Mouse (Mus musculus) MEL (cell line): ENCODE measurements around the gene Mdc1. TPM values are rescaled to one million over a fixed set of nuclear protein-coding genes. Genes with fewer than 3 reads are reported as not detected.

Experiments used
- DNase-seq: peaks from one replicate; pipeline ENCODE4 v3.0.0; 2011; ENCODE audit warnings: low read depth, low spot score
- H3K27ac ChIP-seq: 2 replicates; pipeline ENCODE4 v1.5.1; 2012; ENCODE audit warnings: low read depth, mild to moderate bottlenecking, control low read depth, low read length, moderate library complexity; ENCODE audit not compliant: control insufficient read depth
- H3K27me3 ChIP-seq, 2 experiments: fragments of 150-350 bp in 1 of 2; sonication (generic) in 1 of 2; 2 replicates each; pipeline ENCODE4 v1.6.1; 2012; ENCODE audit warnings: low read length in 2 of 2, mild to moderate bottlenecking in 2 of 2, improper control_type of control experiment in 1 of 2, moderate library complexity in 1 of 2; ENCODE audit not compliant: insufficient read depth in 2 of 2, control insufficient read depth in 1 of 2
- H3K36me3 ChIP-seq, 2 experiments: 2 replicates each; pipeline ENCODE4 v1.6.1; 2012 to 2014; ENCODE audit warnings: low read length in 2 of 2, improper control_type of control experiment in 1 of 2, inconsistent platforms in 1 of 2, mild to moderate bottlenecking in 1 of 2; ENCODE audit not compliant: insufficient read depth in 2 of 2, control insufficient read depth in 1 of 2
- H3K4me1 ChIP-seq, 2 experiments: fragments of 150-350 bp in 1 of 2; sonication (generic) in 1 of 2; 2 replicates each; pipeline ENCODE4 v1.6.1; 2012; ENCODE audit warnings: low read length in 2 of 2, improper control_type of control experiment in 1 of 2, mild to moderate bottlenecking in 1 of 2; ENCODE audit not compliant: insufficient read depth in 2 of 2, control insufficient read depth in 1 of 2
- H3K4me3 ChIP-seq, 2 experiments: fragments of 150-350 bp in 1 of 2; sonication (generic) in 1 of 2; 2 replicates each; pipeline ENCODE4 v1.5.1; 2012; ENCODE audit warnings: low read depth in 2 of 2, low read length in 2 of 2, mild to moderate bottlenecking in 2 of 2, moderate library complexity in 2 of 2, control low read depth in 1 of 2, improper control_type of control experiment in 1 of 2; ENCODE audit not compliant: control insufficient read depth in 1 of 2, insufficient read depth in 1 of 2
- H3K79me2 ChIP-seq: 2 replicates; pipeline ENCODE4 v1.6.1; 2012; ENCODE audit warnings: mild to moderate bottlenecking, low read length, moderate library complexity; ENCODE audit not compliant: control insufficient read depth, poor library complexity, insufficient read depth
- H3K9ac ChIP-seq: 2 replicates; pipeline ENCODE4 v1.6.1; 2012; ENCODE audit warnings: low read depth, mild to moderate bottlenecking, control low read depth, low read length, moderate library complexity; ENCODE audit not compliant: control insufficient read depth, poor library complexity, severe bottlenecking
- H3K9me3 ChIP-seq: fragments of 150-350 bp; sonication (generic); replicated peaks from 2 replicates; pipeline ENCODE4 v1.6.1; 2012; ENCODE audit warnings: mild to moderate bottlenecking, low read length, improper control_type of control experiment, moderate library complexity; ENCODE audit not compliant: insufficient read depth
- CTCF ChIP-seq, 3 experiments: IDR thresholded peaks in 2 of 3; conservative IDR thresholded peaks in 1 of 3; 2 replicates each; pipeline ENCODE4 v1.5.1; 2011 to 2012; ENCODE audit warnings: low read length in 3 of 3, low read depth in 2 of 3, mild to moderate bottlenecking in 2 of 3, improper control_type of control experiment in 1 of 3, inconsistent platforms in 1 of 3, mixed read lengths in 1 of 3, moderate library complexity in 1 of 3; ENCODE audit not compliant: control insufficient read depth in 1 of 3, insufficient read depth in 1 of 3, poor library complexity in 1 of 3, severe bottlenecking in 1 of 3
- ELF1 ChIP-seq: IDR thresholded peaks from 2 replicates; pipeline ENCODE4 v1.6.1; 2014; ENCODE audit warnings: low read depth, mild to moderate bottlenecking, inconsistent platforms, low read length, improper control_type of control experiment, moderate library complexity
- EP300 ChIP-seq, 2 experiments: IDR thresholded peaks; 2 replicates each; pipeline ENCODE4 v1.6.1; 2011; ENCODE audit warnings: improper control_type of control experiment in 2 of 2, low read length in 2 of 2, low read depth in 1 of 2, mild to moderate bottlenecking in 1 of 2
- GATA1 ChIP-seq: IDR thresholded peaks from 2 replicates; pipeline ENCODE4 v1.6.1; 2011; ENCODE audit warnings: low read depth, low read length, improper control_type of control experiment
- JUND ChIP-seq: IDR thresholded peaks from 2 replicates; pipeline ENCODE4 v1.6.1; 2011; ENCODE audit warnings: low read depth, mild to moderate bottlenecking, improper control_type of control experiment, low read length
- KAT2A ChIP-seq: conservative IDR thresholded peaks from 2 replicates; pipeline ENCODE4 v1.6.1; 2012; ENCODE audit warnings: low read depth, low read length, improper control_type of control experiment, inconsistent platforms
- MAFK ChIP-seq: IDR thresholded peaks from 2 replicates; pipeline ENCODE4 v1.6.1; 2011; ENCODE audit warnings: low read depth, mild to moderate bottlenecking, low read length, improper control_type of control experiment, borderline replicate concordance
- MAX ChIP-seq: IDR thresholded peaks from 2 replicates; pipeline ENCODE4 v1.6.1; 2011; ENCODE audit warnings: low read length, improper control_type of control experiment
- MXI1 ChIP-seq: IDR thresholded peaks from 2 replicates; pipeline ENCODE4 v1.6.1; 2011; ENCODE audit warnings: mild to moderate bottlenecking, low read depth, low read length, improper control_type of control experiment
- MYC ChIP-seq: IDR thresholded peaks from 2 replicates; pipeline ENCODE4 v1.6.1; 2011; ENCODE audit warnings: low read depth, mild to moderate bottlenecking, low read length, improper control_type of control experiment, moderate library complexity
- POLR2A ChIP-seq, 2 experiments: IDR thresholded peaks; 2 replicates each; pipeline ENCODE4 v1.6.1; 2011 to 2012; ENCODE audit warnings: low read length in 2 of 2, mild to moderate bottlenecking in 2 of 2, control low read depth in 1 of 2, improper control_type of control experiment in 1 of 2, low read depth in 1 of 2, moderate library complexity in 1 of 2; ENCODE audit not compliant: control insufficient read depth in 1 of 2, insufficient read depth in 1 of 2, poor library complexity in 1 of 2
- POLR2AphosphoS5 ChIP-seq: IDR thresholded peaks from 2 replicates; pipeline ENCODE4 v1.6.1; 2012; ENCODE audit warnings: low read depth, borderline replicate concordance, mild to moderate bottlenecking, inconsistent platforms, low read length, moderate library complexity, mixed read lengths
- RAD21 ChIP-seq: IDR thresholded peaks from 2 replicates; pipeline ENCODE4 v1.6.1; 2011; ENCODE audit warnings: mild to moderate bottlenecking, low read depth, low read length, improper control_type of control experiment
- RCOR1 ChIP-seq: IDR thresholded peaks from 2 replicates; pipeline ENCODE4 v1.6.1; 2012; ENCODE audit warnings: low read depth, mild to moderate bottlenecking, inconsistent platforms, low read length, improper control_type of control experiment
- SMC3 ChIP-seq: IDR thresholded peaks from 2 replicates; pipeline ENCODE4 v1.6.1; 2011; ENCODE audit warnings: low read depth, low read length, improper control_type of control experiment
- TAL1 ChIP-seq: IDR thresholded peaks from 2 replicates; pipeline ENCODE4 v1.6.1; 2012; ENCODE audit warnings: mild to moderate bottlenecking, inconsistent platforms, low read length, moderate library complexity, mixed read lengths
- TBP ChIP-seq: IDR thresholded peaks from 2 replicates; pipeline ENCODE4 v1.8.0; 2011; ENCODE audit warnings: low read depth, low read length, improper control_type of control experiment
- TCF12 ChIP-seq: IDR thresholded peaks from 2 replicates; pipeline ENCODE4 v1.6.1; 2014; ENCODE audit warnings: low read depth, mild to moderate bottlenecking, inconsistent platforms, low read length, improper control_type of control experiment, moderate library complexity
- UBTF ChIP-seq: IDR thresholded peaks from 2 replicates; pipeline ENCODE4 v1.6.1; 2012; ENCODE audit warnings: low read depth, mild to moderate bottlenecking, inconsistent platforms, low read length, improper control_type of control experiment, moderate library complexity, borderline replicate concordance; ENCODE audit not compliant: insufficient read depth
- USF1 ChIP-seq: IDR thresholded peaks from 2 replicates; pipeline ENCODE4 v1.6.1; 2014; ENCODE audit warnings: low read depth, mild to moderate bottlenecking, inconsistent platforms, low read length, improper control_type of control experiment, moderate library complexity
- USF2 ChIP-seq, 2 experiments: IDR thresholded peaks; 2 replicates each; pipeline ENCODE4 v1.6.1; 2011 to 2012; ENCODE audit warnings: improper control_type of control experiment in 2 of 2, low read length in 2 of 2, borderline replicate concordance in 1 of 2, inconsistent platforms in 1 of 2, low read depth in 1 of 2, mild to moderate bottlenecking in 1 of 2; ENCODE audit not compliant: insufficient read depth in 1 of 2
- ZC3H11A ChIP-seq: IDR thresholded peaks from 2 replicates; pipeline ENCODE4 v1.6.1; 2012; ENCODE audit warnings: low read depth, mild to moderate bottlenecking, inconsistent platforms, low read length, improper control_type of control experiment
- ZKSCAN1 ChIP-seq: IDR thresholded peaks from 2 replicates; pipeline ENCODE4 v1.6.1; 2012; ENCODE audit warnings: low read depth, mild to moderate bottlenecking, inconsistent platforms, low read length, improper control_type of control experiment, moderate library complexity
- ZMIZ1 ChIP-seq: IDR thresholded peaks from 2 replicates; pipeline ENCODE4 v1.6.1; 2012; ENCODE audit warnings: low read depth, mild to moderate bottlenecking, inconsistent platforms, low read length, improper control_type of control experiment, moderate library complexity
- ZNF384 ChIP-seq: IDR thresholded peaks from 2 replicates; pipeline ENCODE4 v1.6.1; 2012; ENCODE audit warnings: low read depth, mild to moderate bottlenecking, inconsistent platforms, low read length, improper control_type of control experiment
- polyA plus RNA-seq, 2 experiments: library from polyadenylated mRNA; stranded (reverse) in 1 of 2; unstranded in 1 of 2; fragments of >175 nt in 1 of 2; fragments of >200 nt in 1 of 2; gene quantifications; 2 replicates each; pipeline versions ENCODE4 v1.2.1 to v1.2.4; 2012; ENCODE audit warnings: low replicate concordance in 2 of 2, low read depth in 1 of 2; ENCODE audit not compliant: insufficient read length in 2 of 2, insufficient read depth in 1 of 2, missing spikeins in 1 of 2
- total RNA-seq: library from RNA; depleted of rRNA; stranded (reverse); fragments of 300-350 nt; gene quantifications from 2 replicates; pipeline ENCODE4 v1.2.3, GENCODE M21; 2012

The Mdc1 gene
- total and polyA plus RNA-seq, 3 experiments = 15.0 to 77.9 (median 46.6) TPM

- Histone ChIP-seq H3K27me3 (no peaks in the 10 kb centered on the region), H3K4me3 (peak overlapping the region; percentile 21 to 38), H3K79me2 (peaks cover 18% of the 10 kb centered on the region), H3K9ac (peak overlapping the region; percentile 52), H3K36me3 (peaks cover 0 to 14% of the 10 kb centered on the region in 2 experiments; a peak in 2 of 4 replicates), H3K4me1 (peaks cover 2 to 18% of the 10 kb centered on the region in 2 experiments; a peak in 3 of 4 replicates), H3K9me3 (no peaks in the 10 kb centered on the region)
- DNase-seq = peak; percentile 74
- TF ChIP-seq CTCF (IDR thresholded peaks at IDR 0.05 in 2 of 3, conservative IDR thresholded peaks at IDR 0.05 in 1 of 3; ENCODE audit: control insufficient read depth in 1 of 3, insufficient read depth in 1 of 3, low read depth in 2 of 3, low read length in 3 of 3, poor library complexity in 1 of 3, severe bottlenecking in 1 of 3) = peak; percentile 59 to 80 (median 73)
- 0 out of 2 replicates have a peak, but pooled peaks have one; percentile 17 for TF ChIP-seq RCOR1
- no peak for TF ChIP-seq MYC
- TF ChIP-seq TBP = 0 out of 2 replicates have a peak, but pooled peaks have one; percentile 4
- 0 out of 2 replicates have a peak, but pooled peaks have one; percentile 8 for TF ChIP-seq USF1
- TF ChIP-seq POLR2A (IDR thresholded peaks at IDR 0.05; ENCODE audit: control insufficient read depth in 1 of 2, insufficient read depth in 1 of 2, low read depth in 1 of 2, low read length in 2 of 2, poor library complexity in 1 of 2) = 0 out of 4 replicates have a peak, but pooled peaks of 1 of the 2 experiments have one; percentile 3
- no peak for TF ChIP-seq ELF1
- peak; percentile 76 for TF ChIP-seq SMC3
- peak; percentile 85 for TF ChIP-seq ZNF384
- no peak for TF ChIP-seq POLR2AphosphoS5
- peak; percentile 46 for TF ChIP-seq ZC3H11A
- TF ChIP-seq MAX = no peak
- TF ChIP-seq RAD21 = peak; percentile 70
- no peak for TF ChIP-seq KAT2A
- no peak for TF ChIP-seq EP300 (IDR thresholded peaks at IDR 0.05; ENCODE audit: low read depth in 1 of 2, low read length in 2 of 2)
- TF ChIP-seq, all 39 proteins: peak for 9
- H3K27ac ChIP-seq = peak overlapping the region; percentile 88
These were observed 29.8 kb downstream of the Mdc1 start for GRCm38 (mm10) chr17:35870884-35871696.

GRCm38 (mm10) chr17:35873774-35874519 is 32.6 kb downstream of the Mdc1 start:
- Histone ChIP-seq H3K9ac (peak overlapping the region; percentile 49), H3K36me3 (peaks cover 0 to 14% of the 10 kb centered on the region in 2 experiments; a peak in 2 of 4 replicates), H3K27me3 (no peaks in the 10 kb centered on the region), H3K27ac (peak overlapping the region; percentile 65), H3K4me1 (peaks cover 0 to 14% of the 10 kb centered on the region in 2 experiments; a peak in 3 of 4 replicates), H3K9me3 (no peaks in the 10 kb centered on the region), H3K4me3 (peak overlapping the region in 1 of 2 experiments; percentile 15; a peak in 2 of 4 replicates), H3K79me2 (peaks cover 8% of the 10 kb centered on the region)
- DNase-seq = peak; percentile 90
- no peak for TF ChIP-seq POLR2AphosphoS5
- TF ChIP-seq ZNF384 = no peak
- TF ChIP-seq TBP = no peak
- TF ChIP-seq MAFK = no peak
- TF ChIP-seq TAL1 = peak; percentile 46; the same call in 1 of the 2 replicates
- no peak for TF ChIP-seq UBTF
- TF ChIP-seq ZKSCAN1 = no peak
- no peak for TF ChIP-seq JUND
- peak; percentile 86 for TF ChIP-seq ZC3H11A
- TF ChIP-seq MXI1 = 0 out of 2 replicates have a peak, but pooled peaks have one; percentile 36
- TF ChIP-seq MYC = 0 out of 2 replicates have a peak, but pooled peaks have one; percentile 32
- no peak for TF ChIP-seq ZMIZ1
- TF ChIP-seq CTCF (IDR thresholded peaks at IDR 0.05 in 2 of 3, conservative IDR thresholded peaks at IDR 0.05 in 1 of 3; ENCODE audit: control insufficient read depth in 1 of 3, insufficient read depth in 1 of 3, low read depth in 2 of 3, low read length in 3 of 3, poor library complexity in 1 of 3, severe bottlenecking in 1 of 3) = peak; percentile 88 to 98 (median 95)
- TF ChIP-seq POLR2A (IDR thresholded peaks at IDR 0.05; ENCODE audit: control insufficient read depth in 1 of 2, insufficient read depth in 1 of 2, low read depth in 1 of 2, low read length in 2 of 2, poor library complexity in 1 of 2) = no peak
- TF ChIP-seq GATA1 = peak; percentile 81
- TF ChIP-seq USF2 (IDR thresholded peaks at IDR 0.05; ENCODE audit: borderline replicate concordance in 1 of 2, insufficient read depth in 1 of 2, low read depth in 1 of 2, low read length in 2 of 2) = no peak
- peak; percentile 76; the same call in 1 of the 2 replicates for TF ChIP-seq TCF12
